Mouse (Mus musculus): ENCODE measurements around the gene Dcst2. TPM values are rescaled to one million over a fixed set of nuclear protein-coding genes. Genes with fewer than 3 reads are reported as not detected.

Gene Dcst2
- polyA plus RNA-seq, 1 experiment: 0.15 TPM

DNA sequence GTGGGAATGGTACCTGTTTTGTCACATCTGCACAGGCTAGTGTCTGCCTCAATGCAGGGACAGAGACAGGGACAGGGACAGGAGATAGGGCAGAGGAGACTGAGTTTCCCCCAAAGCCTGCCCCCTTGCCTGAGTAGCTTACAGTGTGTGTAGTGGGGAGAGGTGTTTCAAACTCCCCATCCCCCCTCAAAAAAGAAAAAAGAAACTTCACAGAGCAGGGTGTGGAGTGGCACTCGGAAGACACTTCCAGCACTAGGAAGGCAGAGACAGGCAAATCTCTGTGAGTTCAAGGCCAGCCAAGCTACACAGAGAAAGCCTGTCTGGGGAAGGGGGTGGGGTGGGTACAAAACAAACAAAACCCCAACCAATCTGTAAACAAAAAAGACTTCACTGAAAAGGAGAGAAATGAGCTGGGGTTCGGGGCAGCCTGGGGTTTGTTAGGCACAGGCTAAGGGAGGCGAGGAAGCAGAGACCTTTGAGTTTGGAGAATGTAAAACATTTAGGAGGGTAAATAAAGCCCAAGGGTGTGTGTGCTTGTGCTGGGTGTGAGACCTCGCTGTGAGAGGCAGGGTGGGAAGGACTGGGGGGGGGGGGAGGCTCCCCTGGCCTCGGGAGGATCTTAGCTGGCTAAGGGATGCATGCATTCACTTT, 11.9 kb downstream of the Dcst2 start:
- H3K4me3 ChIP-seq (ENCODE audit: extremely low read depth, insufficient read depth, insufficient read length): no peak overlapping the region
- no peak for TF ChIP-seq CTCF (IDR thresholded peaks at IDR 0.05; ENCODE audit: extremely low read depth, insufficient read depth, insufficient read length, insufficient replicate concordance)
- TF ChIP-seq POLR2A (IDR thresholded peaks at IDR 0.05; ENCODE audit: low read depth, low read length): no peak
- H3K4me1 ChIP-seq (ENCODE audit: control insufficient read depth, insufficient read depth, insufficient read length): peaks cover 6% of the 10 kb centered on the region
- H3K27me3 ChIP-seq (ENCODE audit: control insufficient read depth, insufficient read depth, low read length): no peaks in the 10 kb centered on the region
- peaks cover 2% of the 10 kb centered on the region; the same call in 1 of the 2 replicates for H3K36me3 ChIP-seq (ENCODE audit: control insufficient read depth, insufficient read depth, low read length)
- DNase-seq (ENCODE audit: low read depth in 1 of 2, low spot score in 2 of 2): no peak
- H3K27ac ChIP-seq (ENCODE audit: insufficient read depth, low read length): no peak overlapping the region
- 57% methylated on average over 5 of the region's 5 CpGs for WGBS

GRCm38 (mm10) chr3:89377831-89378230, 16.1 kb downstream of the Dcst2 start:
- DNase-seq (ENCODE audit: low read depth in 1 of 2, low spot score in 2 of 2): no peak
- Histone ChIP-seq H3K36me3 (ENCODE audit: control insufficient read depth, insufficient read depth, low read length) (peaks cover 19% of the 10 kb centered on the region), H3K4me1 (ENCODE audit: control insufficient read depth, insufficient read depth, insufficient read length) (peaks cover 19% of the 10 kb centered on the region), H3K27ac (ENCODE audit: insufficient read depth, low read length) (no peak overlapping the region), H3K4me3 (ENCODE audit: extremely low read depth, insufficient read depth, insufficient read length) (no peak overlapping the region), H3K27me3 (ENCODE audit: control insufficient read depth, insufficient read depth, low read length) (no peaks in the 10 kb centered on the region)
- TF ChIP-seq POLR2A (IDR thresholded peaks at IDR 0.05; ENCODE audit: low read depth, low read length): no peak
- no peak for TF ChIP-seq CTCF (IDR thresholded peaks at IDR 0.05; ENCODE audit: extremely low read depth, insufficient read depth, insufficient read length, insufficient replicate concordance)
- 86% methylated on average over 4 of the region's 4 CpGs for WGBS

DNA sequence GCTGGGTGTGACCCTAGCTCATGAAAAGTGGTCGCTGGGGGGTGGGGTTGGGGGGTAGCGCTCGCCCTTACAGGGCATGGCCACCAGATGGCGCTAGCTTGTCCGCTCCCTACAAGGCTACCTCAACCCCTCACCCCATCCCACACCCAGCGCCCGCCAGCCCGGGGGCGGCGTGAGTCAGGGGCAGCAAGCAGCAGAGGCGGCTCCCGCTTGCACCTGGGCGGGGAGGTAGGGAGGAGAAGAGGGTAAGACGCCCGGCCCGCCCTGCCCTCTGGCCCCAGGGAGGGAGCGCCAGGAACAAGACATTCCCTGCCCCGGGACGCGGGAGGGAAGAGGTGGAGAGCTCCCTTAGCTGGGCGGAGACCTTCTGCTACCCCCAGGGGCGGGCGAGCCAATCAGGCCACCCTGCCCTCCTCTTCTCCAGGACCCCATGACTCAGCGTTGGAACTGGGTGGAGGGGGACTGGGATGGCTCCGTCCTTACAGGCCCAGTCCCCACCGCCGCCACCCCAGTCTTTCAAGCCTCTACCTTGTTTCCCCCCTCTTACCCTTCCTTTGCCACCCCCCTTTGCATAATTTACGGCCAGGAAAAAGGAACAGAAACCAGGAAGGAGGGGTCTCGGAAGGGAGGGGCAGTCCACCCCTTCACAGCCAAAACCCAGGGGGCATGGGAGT, 16.8 kb downstream of the Dcst2 start:
- Histone ChIP-seq H3K4me1 (ENCODE audit: control insufficient read depth, insufficient read depth, insufficient read length) (peaks cover 19% of the 10 kb centered on the region), H3K27me3 (ENCODE audit: control insufficient read depth, insufficient read depth, low read length) (no peaks in the 10 kb centered on the region), H3K27ac (ENCODE audit: insufficient read depth, low read length) (peak overlapping the region; percentile 69), H3K36me3 (ENCODE audit: control insufficient read depth, insufficient read depth, low read length) (peaks cover 19% of the 10 kb centered on the region), H3K4me3 (ENCODE audit: extremely low read depth, insufficient read depth, insufficient read length) (peak overlapping the region; percentile 49; the same call in 1 of the 2 replicates)
- peak in 1 of 2 experiments; percentile 55 for DNase-seq (ENCODE audit: low read depth in 1 of 2, low spot score in 2 of 2)
- WGBS: 4% methylated on average over 29 of the region's 29 CpGs
- TF ChIP-seq CTCF (IDR thresholded peaks at IDR 0.05; ENCODE audit: extremely low read depth, insufficient read depth, insufficient read length, insufficient replicate concordance): peak; percentile 86
- TF ChIP-seq POLR2A (IDR thresholded peaks at IDR 0.05; ENCODE audit: low read depth, low read length): no peak

GRCm38 (mm10) chr3:89379388-89380131, 17.8 kb downstream of the Dcst2 start:
- TF ChIP-seq POLR2A (IDR thresholded peaks at IDR 0.05; ENCODE audit: low read depth, low read length) (no peak), CTCF (IDR thresholded peaks at IDR 0.05; ENCODE audit: extremely low read depth, insufficient read depth, insufficient read length, insufficient replicate concordance) (no peak)
- H3K36me3 ChIP-seq (ENCODE audit: control insufficient read depth, insufficient read depth, low read length): peaks cover 19% of the 10 kb centered on the region
- H3K4me3 ChIP-seq (ENCODE audit: extremely low read depth, insufficient read depth, insufficient read length): no peak overlapping the region
- peaks cover 23% of the 10 kb centered on the region for H3K4me1 ChIP-seq (ENCODE audit: control insufficient read depth, insufficient read depth, insufficient read length)
- DNase-seq (ENCODE audit: low read depth in 1 of 2, low spot score in 2 of 2): peak in 1 of 2 experiments; percentile 40
- 44% methylated on average over 31 of the region's 31 CpGs for WGBS
- peak overlapping the region; percentile 69 for H3K27ac ChIP-seq (ENCODE audit: insufficient read depth, low read length)
- H3K27me3 ChIP-seq (ENCODE audit: control insufficient read depth, insufficient read depth, low read length): no peaks in the 10 kb centered on the region

DNA sequence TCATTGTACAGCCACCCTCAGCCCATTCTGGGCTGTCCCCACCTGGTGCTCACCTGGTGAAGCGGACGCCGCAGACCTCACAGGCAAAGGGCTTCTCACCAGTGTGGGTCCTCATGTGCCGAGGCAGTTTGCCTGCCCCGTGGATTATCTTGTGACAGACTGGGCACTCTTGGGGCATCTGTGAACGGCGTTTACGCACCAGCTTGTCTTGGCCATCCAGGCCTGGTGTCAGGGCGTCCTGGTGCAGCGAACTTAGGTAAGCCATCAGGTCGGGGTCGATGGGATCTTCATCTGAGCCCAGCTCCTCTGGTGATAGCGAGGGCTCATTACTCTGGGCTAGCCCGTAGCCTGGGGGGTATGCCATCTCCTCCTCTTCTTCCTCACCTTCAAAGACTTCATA, 18.5 kb downstream of the Dcst2 start:
- WGBS: 92% methylated on average over 14 of the region's 14 CpGs
- DNase-seq (ENCODE audit: low read depth in 1 of 2, low spot score in 2 of 2): no peak
- H3K27me3 ChIP-seq (ENCODE audit: control insufficient read depth, insufficient read depth, low read length): no peaks in the 10 kb centered on the region
- peaks cover 31% of the 10 kb centered on the region for H3K4me1 ChIP-seq (ENCODE audit: control insufficient read depth, insufficient read depth, insufficient read length)
- no peak overlapping the region for H3K4me3 ChIP-seq (ENCODE audit: extremely low read depth, insufficient read depth, insufficient read length)
- TF ChIP-seq CTCF (IDR thresholded peaks at IDR 0.05; ENCODE audit: extremely low read depth, insufficient read depth, insufficient read length, insufficient replicate concordance) (no peak), POLR2A (IDR thresholded peaks at IDR 0.05; ENCODE audit: low read depth, low read length) (no peak)
- H3K27ac ChIP-seq (ENCODE audit: insufficient read depth, low read length): peak overlapping the region; percentile 69; the same call in 1 of the 2 replicates
- peaks cover 19% of the 10 kb centered on the region for H3K36me3 ChIP-seq (ENCODE audit: control insufficient read depth, insufficient read depth, low read length)

DNA sequence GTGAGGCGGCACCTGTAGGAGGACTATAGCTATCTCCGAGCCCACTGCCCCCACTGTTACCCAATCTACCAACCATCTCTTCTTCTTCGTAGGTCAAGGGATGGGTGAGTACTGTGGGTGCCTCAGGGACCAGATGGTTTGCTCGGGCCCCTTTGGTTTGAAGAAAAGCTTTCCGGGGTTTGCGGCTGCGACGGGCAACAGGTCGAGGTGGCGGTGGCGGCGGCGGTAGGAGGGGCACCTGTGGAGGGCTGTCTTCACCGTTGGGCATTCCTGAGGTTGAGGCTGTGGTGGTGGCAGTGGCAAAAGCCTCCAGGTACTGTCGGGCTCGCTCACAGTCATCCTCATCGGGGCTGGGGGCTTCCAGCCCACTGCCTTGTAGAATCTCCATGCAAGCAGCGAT, 18.9 kb downstream of the Dcst2 start:
- Histone ChIP-seq H3K4me1 (ENCODE audit: control insufficient read depth, insufficient read depth, insufficient read length) (peaks cover 35% of the 10 kb centered on the region), H3K4me3 (ENCODE audit: extremely low read depth, insufficient read depth, insufficient read length) (no peak overlapping the region), H3K27ac (ENCODE audit: insufficient read depth, low read length) (no peak overlapping the region), H3K27me3 (ENCODE audit: control insufficient read depth, insufficient read depth, low read length) (no peaks in the 10 kb centered on the region), H3K36me3 (ENCODE audit: control insufficient read depth, insufficient read depth, low read length) (peaks cover 19% of the 10 kb centered on the region)
- 93% methylated on average over 18 of the region's 18 CpGs for WGBS
- no peak for TF ChIP-seq POLR2A (IDR thresholded peaks at IDR 0.05; ENCODE audit: low read depth, low read length)
- TF ChIP-seq CTCF (IDR thresholded peaks at IDR 0.05; ENCODE audit: extremely low read depth, insufficient read depth, insufficient read length, insufficient replicate concordance): no peak
- no peak for DNase-seq (ENCODE audit: low read depth in 1 of 2, low spot score in 2 of 2)
